Mouse (Mus musculus): Measurements from ENCODE around the gene Fam129a. TPM values are rescaled to one million over a fixed set of nuclear protein-coding genes. Genes with fewer than 3 reads are reported as not detected.

Fam129a gene
- polyA plus RNA-seq, 1 experiment from 2014 or later: 13.8 TPM

DNA sequence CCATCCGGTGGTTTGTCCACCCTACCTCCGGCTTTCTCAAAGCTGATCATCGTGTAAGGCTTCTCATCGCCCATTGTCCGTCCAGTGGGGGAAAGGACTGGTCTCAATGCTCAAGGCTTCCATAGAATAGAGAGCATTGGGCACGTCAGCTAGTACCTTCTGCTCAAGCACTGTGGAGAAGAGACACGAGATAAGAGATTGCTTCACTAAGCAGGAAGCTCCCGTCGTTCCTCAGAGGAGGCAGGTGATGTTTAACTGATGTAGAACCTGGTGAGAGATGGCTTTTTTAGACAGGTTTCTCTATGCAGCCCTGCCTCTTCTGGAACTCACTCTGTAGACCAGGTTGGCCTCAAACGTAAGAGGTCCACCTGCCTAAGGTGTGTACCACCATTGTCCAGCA is 93.4 kb downstream of the Fam129a start:
- Histone ChIP-seq H3K4me1 (ENCODE audit: control insufficient read depth, low read depth, low read length) (peaks cover 11% of the 10 kb centered on the region), H3K27me3 (ENCODE audit: control insufficient read depth, insufficient read depth, low read depth, low read length) (no peaks in the 10 kb centered on the region), H3K36me3 (ENCODE audit: control insufficient read depth, insufficient read depth) (no peaks in the 10 kb centered on the region), H3K9ac (ENCODE audit: low read depth, low read length) (no peak overlapping the region), H3K27ac (ENCODE audit: low read length) (no peak overlapping the region), H3K4me2 (ENCODE audit: low read depth, low read length) (no peak overlapping the region), H3K9me3 (replicated peaks; ENCODE audit: control insufficient read depth, low read length) (no peaks in the 10 kb centered on the region), H3K4me3 (ENCODE audit: low read depth, low read length) (no peak overlapping the region)
- no peak for ATAC-seq (ENCODE audit: low read depth)
- 50% methylated on average over 10 of the region's 10 CpGs for WGBS (ENCODE audit: insufficient replicate concordance)

DNA sequence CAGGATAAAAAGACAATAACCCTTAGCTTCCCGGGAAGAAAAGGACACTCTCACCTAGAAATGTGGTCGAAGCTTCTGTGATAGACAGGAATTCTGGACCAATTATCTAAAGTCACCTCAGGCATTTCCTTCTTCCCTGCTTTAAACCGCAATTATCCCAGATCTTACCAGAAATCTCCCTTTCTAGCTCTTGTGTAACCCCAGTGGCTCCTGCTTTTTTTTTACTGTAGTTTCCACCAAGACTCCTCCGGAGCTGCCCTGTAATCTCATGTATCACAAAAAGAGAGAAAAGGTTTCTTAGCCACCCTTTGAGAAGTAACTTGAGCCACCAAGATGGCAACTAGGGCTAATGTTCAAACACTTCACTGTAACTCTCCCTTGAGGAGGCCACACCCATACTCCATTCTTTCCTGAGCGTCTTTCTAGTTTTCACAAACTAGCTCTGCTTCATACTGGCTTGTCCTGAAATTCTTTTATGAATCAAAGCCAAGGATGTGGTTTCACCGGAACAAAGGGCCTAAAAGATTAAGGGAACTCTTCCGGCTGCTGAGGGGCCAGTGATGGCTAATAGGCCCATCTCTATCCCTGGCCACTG is 93.9 kb downstream of the Fam129a start:
- Histone ChIP-seq H3K27me3 (ENCODE audit: control insufficient read depth, insufficient read depth, low read depth, low read length) (no peaks in the 10 kb centered on the region), H3K4me2 (ENCODE audit: low read depth, low read length) (no peak overlapping the region), H3K9me3 (replicated peaks; ENCODE audit: control insufficient read depth, low read length) (no peaks in the 10 kb centered on the region), H3K4me1 (ENCODE audit: control insufficient read depth, low read depth, low read length) (peaks cover 11% of the 10 kb centered on the region), H3K4me3 (ENCODE audit: low read depth, low read length) (no peak overlapping the region), H3K27ac (ENCODE audit: low read length) (no peak overlapping the region), H3K36me3 (ENCODE audit: control insufficient read depth, insufficient read depth) (no peaks in the 10 kb centered on the region), H3K9ac (ENCODE audit: low read depth, low read length) (no peak overlapping the region)
- no peak for ATAC-seq (ENCODE audit: low read depth)
- WGBS (ENCODE audit: insufficient replicate concordance): 66% methylated on average over 7 of the region's 7 CpGs

DNA sequence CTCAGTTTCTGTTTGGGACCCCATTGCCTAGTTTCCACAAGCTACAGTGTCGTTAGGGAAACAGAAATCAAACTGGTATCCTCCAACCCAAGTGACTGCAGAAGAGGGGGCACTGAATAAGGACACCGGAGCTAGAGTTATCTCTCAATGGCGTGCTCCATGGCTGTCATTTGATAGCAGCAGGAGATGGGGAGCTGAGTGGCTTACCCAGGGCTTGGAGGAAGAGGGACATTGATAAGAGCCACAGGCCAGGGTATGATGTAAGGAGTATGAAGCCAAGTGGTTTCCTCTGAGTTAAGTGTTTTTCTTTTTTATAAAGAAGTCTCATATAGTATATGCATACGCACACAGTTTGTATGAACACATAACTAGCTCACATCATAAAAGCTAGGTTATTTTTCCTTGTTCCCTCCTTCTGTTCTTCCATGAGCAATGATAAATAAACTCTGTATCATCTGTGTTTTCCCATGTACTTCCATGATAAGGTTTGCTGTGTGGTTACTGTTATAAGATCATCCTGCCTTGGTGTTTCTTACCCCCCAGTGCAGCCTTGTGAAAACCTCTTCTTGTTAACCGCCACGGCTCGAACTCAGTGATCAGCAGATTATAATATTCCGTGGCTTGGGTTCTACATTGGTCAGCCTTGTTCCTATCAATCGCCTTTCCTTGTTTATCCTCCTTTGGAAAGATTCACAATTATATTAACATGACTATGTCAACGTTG is 96.5 kb downstream of the Fam129a start:
- peaks cover 11% of the 10 kb centered on the region for H3K4me1 ChIP-seq (ENCODE audit: control insufficient read depth, low read depth, low read length)
- H3K36me3 ChIP-seq (ENCODE audit: control insufficient read depth, insufficient read depth): no peaks in the 10 kb centered on the region
- ATAC-seq (ENCODE audit: low read depth): peak; percentile 84
- no peaks in the 10 kb centered on the region for H3K27me3 ChIP-seq (ENCODE audit: control insufficient read depth, insufficient read depth, low read depth, low read length)
- H3K9me3 ChIP-seq (replicated peaks; ENCODE audit: control insufficient read depth, low read length): no peaks in the 10 kb centered on the region
- 26% methylated on average over 10 of the region's 10 CpGs for WGBS (ENCODE audit: insufficient replicate concordance)
- H3K4me2 ChIP-seq (ENCODE audit: low read depth, low read length): no peak overlapping the region; the same call in 1 of the 2 replicates
- no peak overlapping the region for H3K27ac ChIP-seq (ENCODE audit: low read length)
- no peak overlapping the region for H3K9ac ChIP-seq (ENCODE audit: low read depth, low read length)
- H3K4me3 ChIP-seq (ENCODE audit: low read depth, low read length): no peak overlapping the region

DNA sequence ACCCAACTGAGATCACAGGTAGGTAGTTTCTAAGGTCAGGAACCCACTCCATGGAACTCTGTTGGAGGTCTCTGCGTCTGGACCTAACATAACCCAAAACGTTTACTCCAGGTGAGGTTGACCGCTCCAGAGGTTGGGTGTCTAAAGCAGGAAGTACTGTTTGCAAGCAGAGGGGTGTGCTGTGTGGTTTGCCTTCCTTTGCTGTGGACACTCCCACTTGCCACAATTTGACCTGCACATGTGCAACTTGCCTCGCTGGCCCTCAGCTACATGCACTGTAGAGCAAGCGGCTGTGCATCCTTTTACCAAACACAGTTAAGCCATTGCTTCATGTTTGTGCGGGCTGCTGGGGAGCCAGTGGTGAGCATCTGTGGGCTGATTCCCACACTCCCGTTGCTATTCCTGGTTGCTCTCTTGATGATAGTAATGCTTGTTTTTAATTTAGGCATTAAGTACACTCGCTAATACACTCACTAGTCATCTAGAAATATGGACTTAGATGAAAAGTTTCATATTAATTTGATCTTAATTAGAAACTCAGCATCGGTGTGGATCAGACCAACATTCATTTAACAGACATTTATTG is 99.1 kb downstream of the Fam129a start:
- WGBS (ENCODE audit: insufficient replicate concordance): 51% methylated on average over 9 of the region's 9 CpGs

DNA sequence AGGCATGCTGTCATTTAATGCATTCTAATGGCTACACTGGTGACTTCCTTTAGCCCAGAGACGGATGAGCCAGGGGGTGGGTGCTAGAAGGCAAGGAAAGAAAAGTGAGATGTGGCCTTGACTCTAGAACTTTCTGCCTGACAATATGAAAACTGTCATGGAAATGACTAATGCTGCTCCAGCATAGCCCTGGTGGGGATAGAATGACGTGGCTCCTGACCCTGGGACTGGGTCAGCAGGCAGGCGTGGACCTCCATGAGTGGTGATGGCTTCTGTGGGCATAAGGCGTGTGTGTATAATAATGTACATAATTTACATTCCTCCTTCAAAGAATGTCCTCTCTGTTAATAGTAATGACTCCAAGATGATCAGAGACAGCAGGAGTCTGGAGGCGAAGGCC is 104.7 kb downstream of the Fam129a start:
- no peak overlapping the region for H3K9ac ChIP-seq (ENCODE audit: low read depth, low read length)
- no peaks in the 10 kb centered on the region for H3K27me3 ChIP-seq (ENCODE audit: control insufficient read depth, insufficient read depth, low read depth, low read length)
- 64% methylated on average over 5 of the region's 5 CpGs for WGBS (ENCODE audit: insufficient replicate concordance)
- H3K4me3 ChIP-seq (ENCODE audit: low read depth, low read length): no peak overlapping the region
- no peaks in the 10 kb centered on the region for H3K4me1 ChIP-seq (ENCODE audit: control insufficient read depth, low read depth, low read length)
- no peak overlapping the region for H3K27ac ChIP-seq (ENCODE audit: low read length)
- no peaks in the 10 kb centered on the region for H3K36me3 ChIP-seq (ENCODE audit: control insufficient read depth, insufficient read depth)
- no peaks in the 10 kb centered on the region for H3K9me3 ChIP-seq (replicated peaks; ENCODE audit: control insufficient read depth, low read length)
- no peak for ATAC-seq (ENCODE audit: low read depth)
- H3K4me2 ChIP-seq (ENCODE audit: low read depth, low read length): no peak overlapping the region

More for the DNA sequence above, 99.1 kb downstream of the Fam129a start:
- H3K9ac ChIP-seq (ENCODE audit: low read depth, low read length): no peak overlapping the region
- no peak overlapping the region for H3K4me3 ChIP-seq (ENCODE audit: low read depth, low read length)
- H3K27me3 ChIP-seq (ENCODE audit: control insufficient read depth, insufficient read depth, low read depth, low read length): no peaks in the 10 kb centered on the region
- no peaks in the 10 kb centered on the region for H3K9me3 ChIP-seq (replicated peaks; ENCODE audit: control insufficient read depth, low read length)
- H3K4me1 ChIP-seq (ENCODE audit: control insufficient read depth, low read depth, low read length): peaks cover 11% of the 10 kb centered on the region
- ATAC-seq (ENCODE audit: low read depth): no peak
- no peak overlapping the region for H3K27ac ChIP-seq (ENCODE audit: low read length)
- no peak overlapping the region for H3K4me2 ChIP-seq (ENCODE audit: low read depth, low read length)
- H3K36me3 ChIP-seq (ENCODE audit: control insufficient read depth, insufficient read depth): no peaks in the 10 kb centered on the region

DNA sequence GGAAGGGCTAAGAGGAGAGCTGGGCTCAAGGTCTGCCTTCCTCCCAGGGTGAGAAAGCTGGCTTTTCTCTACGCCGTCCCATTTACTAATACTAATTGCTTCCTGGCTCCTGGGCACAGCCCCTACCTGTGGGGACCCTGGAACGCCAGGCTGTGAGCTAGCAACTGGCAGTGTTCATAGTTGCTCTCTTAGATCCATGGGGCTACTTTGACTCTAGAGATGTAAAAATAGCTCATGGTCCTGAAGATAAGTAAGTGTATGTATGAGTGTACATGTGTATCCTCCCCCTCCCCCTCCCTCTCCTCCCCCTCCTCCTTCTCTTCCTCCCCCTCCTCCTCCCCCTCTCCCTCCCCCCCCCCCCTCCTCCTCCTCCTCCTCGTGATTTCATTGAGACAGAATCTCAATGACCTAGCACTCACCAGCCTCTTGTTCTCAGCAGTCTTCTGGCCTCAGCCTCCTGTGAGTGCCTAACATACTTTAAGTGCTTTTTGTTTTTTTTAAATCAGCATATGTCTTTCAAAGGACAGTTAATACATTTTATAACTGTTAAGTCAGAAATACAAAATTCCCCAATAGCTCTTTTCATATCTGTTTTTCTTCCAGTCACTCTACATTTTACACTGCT is 106.3 kb downstream of the Fam129a start:
- no peak overlapping the region for H3K4me3 ChIP-seq (ENCODE audit: low read depth, low read length)
- H3K36me3 ChIP-seq (ENCODE audit: control insufficient read depth, insufficient read depth): no peaks in the 10 kb centered on the region
- no peak overlapping the region for H3K9ac ChIP-seq (ENCODE audit: low read depth, low read length)
- no peak for ATAC-seq (ENCODE audit: low read depth)
- no peaks in the 10 kb centered on the region for H3K27me3 ChIP-seq (ENCODE audit: control insufficient read depth, insufficient read depth, low read depth, low read length)
- no peak overlapping the region for H3K4me2 ChIP-seq (ENCODE audit: low read depth, low read length)
- WGBS (ENCODE audit: insufficient replicate concordance): 50% methylated on average over 3 of the region's 4 CpGs
- no peaks in the 10 kb centered on the region for H3K4me1 ChIP-seq (ENCODE audit: control insufficient read depth, low read depth, low read length)
- no peaks in the 10 kb centered on the region for H3K9me3 ChIP-seq (replicated peaks; ENCODE audit: control insufficient read depth, low read length)
- H3K27ac ChIP-seq (ENCODE audit: low read length): no peak overlapping the region

DNA sequence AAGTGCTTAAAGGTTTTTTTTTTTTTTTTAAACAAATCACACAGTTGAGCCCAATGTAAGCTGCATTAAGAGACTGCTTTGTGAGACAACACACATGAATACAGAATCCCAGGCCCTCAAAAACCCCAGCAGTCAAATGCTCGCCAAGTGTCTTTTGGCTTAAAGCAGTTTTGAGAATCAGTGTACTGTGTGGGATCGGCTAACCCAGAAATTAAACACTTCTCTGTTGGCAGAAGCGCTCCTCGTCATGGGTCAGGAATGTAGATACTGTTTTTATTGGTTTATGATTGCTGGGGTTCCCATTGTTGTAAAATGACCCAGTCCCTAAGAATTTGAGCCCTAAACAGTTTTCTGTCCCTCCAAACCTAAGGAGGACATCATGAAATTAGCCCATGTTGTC is 107.0 kb downstream of the Fam129a start:
- no peak for ATAC-seq (ENCODE audit: low read depth)
- Histone ChIP-seq H3K4me1 (ENCODE audit: control insufficient read depth, low read depth, low read length) (no peaks in the 10 kb centered on the region), H3K27me3 (ENCODE audit: control insufficient read depth, insufficient read depth, low read depth, low read length) (no peaks in the 10 kb centered on the region), H3K36me3 (ENCODE audit: control insufficient read depth, insufficient read depth) (no peaks in the 10 kb centered on the region), H3K9ac (ENCODE audit: low read depth, low read length) (no peak overlapping the region), H3K27ac (ENCODE audit: low read length) (no peak overlapping the region), H3K9me3 (replicated peaks; ENCODE audit: control insufficient read depth, low read length) (no peaks in the 10 kb centered on the region), H3K4me3 (ENCODE audit: low read depth, low read length) (no peak overlapping the region), H3K4me2 (ENCODE audit: low read depth, low read length) (no peak overlapping the region)
- WGBS (ENCODE audit: insufficient replicate concordance): 68% methylated on average over 4 of the region's 4 CpGs

DNA sequence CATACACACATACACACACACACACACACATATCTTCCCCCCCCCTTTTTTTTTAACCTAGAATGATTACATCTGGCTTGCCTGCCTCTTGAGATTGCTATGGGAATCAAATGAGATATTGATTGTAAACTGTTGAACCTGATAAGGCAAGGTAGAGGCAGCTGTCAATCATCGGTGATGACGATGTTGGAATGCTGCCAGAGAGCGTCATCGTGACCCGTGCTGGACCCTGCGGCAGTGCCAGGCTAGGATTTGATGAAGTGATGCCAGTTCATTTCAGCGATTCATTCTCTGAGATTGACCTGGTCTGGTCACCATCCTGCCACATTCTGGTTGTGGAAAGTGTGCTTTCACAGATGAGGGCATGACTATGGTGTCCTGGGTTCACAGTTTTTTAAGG is 108.2 kb downstream of the Fam129a start:
- Histone ChIP-seq H3K9ac (ENCODE audit: low read depth, low read length) (no peak overlapping the region), H3K9me3 (replicated peaks; ENCODE audit: control insufficient read depth, low read length) (no peaks in the 10 kb centered on the region), H3K27me3 (ENCODE audit: control insufficient read depth, insufficient read depth, low read depth, low read length) (no peaks in the 10 kb centered on the region), H3K4me2 (ENCODE audit: low read depth, low read length) (no peak overlapping the region), H3K27ac (ENCODE audit: low read length) (no peak overlapping the region), H3K4me1 (ENCODE audit: control insufficient read depth, low read depth, low read length) (no peaks in the 10 kb centered on the region), H3K36me3 (ENCODE audit: control insufficient read depth, insufficient read depth) (no peaks in the 10 kb centered on the region), H3K4me3 (ENCODE audit: low read depth, low read length) (no peak overlapping the region)
- ATAC-seq (ENCODE audit: low read depth): no peak
- WGBS (ENCODE audit: insufficient replicate concordance): 63% methylated on average over 7 of the region's 7 CpGs
